Mouse (Mus musculus) heart, embryonic 11.5 days (tissue): ENCODE data around the gene Rbl1. TPM values are rescaled to one million over a fixed set of nuclear protein-coding genes. Genes with fewer than 3 reads are reported as not detected.
A peak's percentile ranks its signal among the peaks of the same experiment; 100 is the strongest.

Experiments used
- ATAC-seq: fragments of 200-750 bp; cut with Nextera tagmentation; replicated peaks from 2 replicates; pipeline ENCODE4 v1.8.0; 2017; ENCODE audit warnings: moderate library complexity; ENCODE audit not compliant: insufficient number of reproducible peaks, low FRiP score, low TSS enrichment
- H3K27ac ChIP-seq: fragments of 300-500 bp; sonication (generic); 2 replicates; pipeline ENCODE4 v1.5.1; 2014; ENCODE audit warnings: mild to moderate bottlenecking, low read depth, low read length
- H3K27me3 ChIP-seq: fragments of 300-500 bp; sonication (generic); 2 replicates; pipeline ENCODE4 v1.6.1; 2014; ENCODE audit warnings: mild to moderate bottlenecking, low read length, mixed read lengths; ENCODE audit not compliant: control insufficient read depth, insufficient read depth
- H3K36me3 ChIP-seq: fragments of 300-500 bp; sonication (generic); 2 replicates; pipeline ENCODE4 v1.6.1; 2014; ENCODE audit warnings: mild to moderate bottlenecking, low read length, moderate library complexity, mixed read lengths; ENCODE audit not compliant: control insufficient read depth, insufficient read depth
- H3K4me1 ChIP-seq: fragments of 300-500 bp; sonication (generic); 2 replicates; pipeline ENCODE4 v1.6.1; 2014; ENCODE audit warnings: low read length; ENCODE audit not compliant: control insufficient read depth, insufficient read depth
- H3K4me2 ChIP-seq: fragments of 300-500 bp; sonication (generic); 2 replicates; pipeline ENCODE4 v1.6.1; 2014; ENCODE audit warnings: mild to moderate bottlenecking, moderate library complexity
- H3K4me3 ChIP-seq: fragments of 300-500 bp; sonication (generic); 2 replicates; pipeline ENCODE4 v1.5.1; 2014; ENCODE audit warnings: low read depth, low read length
- H3K9ac ChIP-seq: fragments of 300-500 bp; sonication (generic); 2 replicates; pipeline ENCODE4 v1.6.1; 2014; ENCODE audit warnings: mild to moderate bottlenecking, low read depth, low read length, moderate library complexity
- H3K9me3 ChIP-seq: fragments of 300-500 bp; sonication (generic); replicated peaks from 2 replicates; pipeline ENCODE4 v1.6.1; 2016; ENCODE audit warnings: low read length; ENCODE audit not compliant: control insufficient read depth
- WGBS: fragments of 180-500 bp; shearing (Covaris S2); extraction: QIAGEN DNeasy Blood & Tissue Kit; methylation state at CpG from one replicate; pipeline ENCODE4 v1.1.7; 2014; ENCODE audit not compliant: insufficient replicate concordance; 5-methylcytosine and 5-hydroxymethylcytosine counted together
- polyA plus RNA-seq: library from polyadenylated mRNA; unstranded; fragments of >200 nt; fragmentation: Nextera tagmentation; extraction: Ambion mirVana; gene quantifications from 2 replicates; pipeline ENCODE4 v1.2.1, GENCODE M21; 2014

Rbl1 gene
- polyA plus RNA-seq, 1 experiment from 2014 or later, result 22.6 TPM

GRCm38 (mm10) chr2:157144132-157144531 lies 60.2 kb downstream of the Rbl1 start:
- H3K4me2 ChIP-seq, result no peak overlapping the region
- WGBS, result 77% methylated on average over 5 of the region's 5 CpGs
- H3K27me3 ChIP-seq, result no peaks in the 10 kb centered on the region
- H3K36me3 ChIP-seq, result peaks cover 10% of the 10 kb centered on the region; the same call in 1 of the 2 replicates
- H3K27ac ChIP-seq, result no peak overlapping the region
- H3K4me1 ChIP-seq, result no peaks in the 10 kb centered on the region
- H3K4me3 ChIP-seq, result no peak overlapping the region
- H3K9ac ChIP-seq, result no peak overlapping the region
- no peaks in the 10 kb centered on the region for H3K9me3 ChIP-seq
- ATAC-seq, result no peak

GRCm38 (mm10) chr2:157141962-157142361 lies 62.4 kb downstream of the Rbl1 start:
- 0 out of 2 replicates have a peak, but pooled peaks cover 2% of the 10 kb centered on the region for H3K36me3 ChIP-seq
- WGBS, result 83% methylated on average over 4 of the region's 4 CpGs
- no peak overlapping the region for H3K9ac ChIP-seq
- H3K27ac ChIP-seq, result no peak overlapping the region
- no peaks in the 10 kb centered on the region for H3K27me3 ChIP-seq
- no peak overlapping the region for H3K4me2 ChIP-seq
- H3K9me3 ChIP-seq, result no peaks in the 10 kb centered on the region
- no peaks in the 10 kb centered on the region for H3K4me1 ChIP-seq
- H3K4me3 ChIP-seq, result no peak overlapping the region
- ATAC-seq, result no peak

DNA sequence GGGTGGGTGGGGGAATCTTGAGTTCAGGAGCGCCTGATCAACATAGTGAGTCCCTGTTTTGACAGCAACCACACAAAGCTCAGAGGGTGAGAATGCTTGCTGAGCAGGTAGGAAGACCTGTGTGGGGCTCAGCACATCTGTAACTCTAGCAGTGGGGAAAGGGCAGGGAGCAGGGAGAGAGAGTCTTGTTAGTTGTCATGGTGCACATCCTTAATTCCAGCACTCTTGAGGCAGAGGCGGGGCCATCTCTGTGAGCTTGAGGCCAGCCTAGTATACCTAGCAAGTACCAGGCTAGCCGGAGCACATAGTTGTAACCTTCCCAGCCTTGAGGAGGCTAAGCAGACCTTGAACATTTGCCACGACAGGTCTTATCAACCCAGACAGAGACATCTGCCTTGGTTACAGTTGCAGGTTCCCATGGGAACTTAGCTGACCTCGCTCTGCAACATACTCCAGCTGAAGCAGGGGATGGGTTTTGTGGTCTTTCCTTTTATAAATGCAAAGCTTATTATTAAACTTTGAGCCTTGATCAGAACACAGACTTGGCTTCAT lies 65.0 kb downstream of the Rbl1 start:
- Histone ChIP-seq H3K9ac (no peak overlapping the region), H3K4me3 (no peak overlapping the region), H3K4me1 (no peaks in the 10 kb centered on the region), H3K36me3 (0 out of 2 replicates have a peak, but pooled peaks cover 2% of the 10 kb centered on the region), H3K27me3 (no peaks in the 10 kb centered on the region), H3K9me3 (no peaks in the 10 kb centered on the region), H3K4me2 (no peak overlapping the region), H3K27ac (no peak overlapping the region)
- ATAC-seq, result no peak
- WGBS, result 76% methylated on average over 5 of the region's 5 CpGs

- 79% methylated on average over 5 of the region's 5 CpGs for WGBS
- H3K9ac ChIP-seq, result no peak overlapping the region
- no peaks in the 10 kb centered on the region for H3K4me1 ChIP-seq
- no peak overlapping the region for H3K4me2 ChIP-seq
- ATAC-seq, result no peak
- no peak overlapping the region for H3K4me3 ChIP-seq
- no peaks in the 10 kb centered on the region for H3K9me3 ChIP-seq
- no peaks in the 10 kb centered on the region for H3K36me3 ChIP-seq
- H3K27me3 ChIP-seq, result no peaks in the 10 kb centered on the region
- no peak overlapping the region for H3K27ac ChIP-seq
These were observed 65.5 kb downstream of the Rbl1 start for GRCm38 (mm10) chr2:157138808-157139207.

DNA sequence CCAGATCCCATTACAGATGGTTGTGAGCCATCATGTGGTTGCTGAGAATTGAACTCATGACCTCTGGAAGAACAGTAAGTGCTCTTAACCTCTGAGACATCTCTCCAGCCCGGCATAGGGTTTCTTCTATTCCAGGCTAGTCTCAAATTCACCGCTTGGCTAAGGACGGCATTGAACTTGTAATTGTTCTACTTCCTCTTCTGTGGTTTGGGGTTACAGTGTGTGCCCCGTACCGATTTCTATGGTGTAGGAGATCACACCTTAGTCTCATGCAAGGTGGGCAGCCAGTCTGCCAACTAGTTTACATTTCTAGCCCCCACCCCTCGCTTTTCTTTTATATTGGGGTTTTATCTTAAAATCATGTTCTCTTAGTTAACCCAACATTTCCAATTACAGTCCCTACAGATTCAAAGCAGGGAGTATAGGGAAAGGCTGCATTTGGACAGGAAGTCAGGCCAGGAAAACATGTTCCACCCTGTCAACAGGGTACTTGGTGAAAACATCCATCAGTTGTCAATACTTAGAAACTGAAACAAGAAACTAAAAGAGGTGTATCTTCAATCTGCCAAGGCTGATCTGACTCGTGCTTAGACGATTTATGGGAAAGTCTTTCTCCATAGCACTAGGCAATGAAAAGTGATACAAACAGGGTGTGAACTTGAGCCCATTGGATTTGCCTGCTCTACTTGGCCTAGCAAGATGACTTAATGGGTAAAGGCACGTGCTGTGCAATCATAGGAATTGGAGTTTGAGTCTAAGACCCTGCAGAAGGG lies 66.2 kb downstream of the Rbl1 start:
- no peak for ATAC-seq
- H3K36me3 ChIP-seq, result no peaks in the 10 kb centered on the region
- WGBS, result 84% methylated on average over 9 of the region's 9 CpGs

GRCm38 (mm10) chr2:157136646-157137045 lies 67.7 kb downstream of the Rbl1 start:
- no peaks in the 10 kb centered on the region for H3K36me3 ChIP-seq
- no peaks in the 10 kb centered on the region for H3K4me1 ChIP-seq
- 77% methylated on average over 2 of the region's 2 CpGs for WGBS
- H3K4me3 ChIP-seq, result no peak overlapping the region
- H3K27ac ChIP-seq, result no peak overlapping the region
- no peaks in the 10 kb centered on the region for H3K27me3 ChIP-seq
- H3K9ac ChIP-seq, result no peak overlapping the region
- H3K9me3 ChIP-seq, result no peaks in the 10 kb centered on the region
- H3K4me2 ChIP-seq, result no peak overlapping the region
- no peak for ATAC-seq

More for the DNA sequence above, 66.2 kb downstream of the Rbl1 start:
- Histone ChIP-seq H3K4me2 (no peak overlapping the region), H3K9me3 (no peaks in the 10 kb centered on the region), H3K27ac (no peak overlapping the region), H3K9ac (no peak overlapping the region), H3K4me3 (no peak overlapping the region), H3K4me1 (no peaks in the 10 kb centered on the region), H3K27me3 (no peaks in the 10 kb centered on the region)

DNA sequence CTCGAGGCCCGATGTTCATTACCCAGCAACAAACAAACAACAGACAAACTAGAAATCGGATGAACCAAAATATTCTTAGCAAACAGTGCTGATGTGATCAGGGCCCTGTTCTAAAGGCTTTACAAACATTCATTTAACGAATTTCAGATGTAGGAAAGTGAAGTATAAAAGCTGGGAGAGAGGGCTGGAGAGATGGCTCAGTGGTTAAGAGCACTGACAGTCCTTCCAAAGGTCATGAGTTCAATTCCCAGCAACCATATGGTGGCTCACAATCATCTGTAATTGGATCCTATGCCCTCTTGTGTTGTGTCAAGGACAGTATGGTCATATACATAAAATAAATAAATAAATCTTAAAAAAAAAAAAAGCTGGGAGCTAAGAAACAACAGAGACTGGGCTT lies 68.2 kb downstream of the Rbl1 start:
- WGBS, result 86% methylated on average over 4 of the region's 4 CpGs
- Histone ChIP-seq H3K4me3 (no peak overlapping the region), H3K27ac (no peak overlapping the region), H3K4me2 (no peak overlapping the region), H3K9ac (no peak overlapping the region), H3K36me3 (no peaks in the 10 kb centered on the region), H3K9me3 (no peaks in the 10 kb centered on the region), H3K27me3 (no peaks in the 10 kb centered on the region), H3K4me1 (no peaks in the 10 kb centered on the region)
- ATAC-seq, result no peak

DNA sequence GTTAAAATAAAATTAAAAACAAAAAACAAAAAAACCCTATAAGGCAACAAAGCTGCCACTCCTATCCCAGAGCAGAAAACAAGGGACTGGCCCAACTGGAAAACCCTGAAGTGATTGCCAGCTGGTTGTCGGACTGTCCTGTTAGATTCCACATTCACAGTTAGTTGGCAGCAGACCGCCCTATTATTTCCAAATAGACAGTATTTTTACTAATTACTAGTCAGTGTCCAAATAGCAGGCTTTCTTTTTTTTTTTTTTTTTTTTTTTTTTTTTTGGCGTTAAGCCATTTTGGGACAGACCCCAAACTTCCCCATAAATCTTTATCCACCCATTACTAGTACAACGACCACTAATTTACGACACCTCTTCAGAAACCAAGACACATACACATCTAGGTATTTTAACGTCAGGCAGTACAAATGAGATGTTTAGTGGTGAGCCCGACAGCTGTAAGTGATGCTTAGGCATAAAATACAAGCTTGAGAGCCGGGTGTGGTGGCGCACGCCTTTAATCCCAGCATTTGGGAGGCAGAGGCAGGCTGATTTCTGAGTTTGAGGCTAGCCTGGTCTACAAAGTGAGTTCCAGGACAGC lies 68.7 kb downstream of the Rbl1 start:
- 88% methylated on average over 10 of the region's 10 CpGs for WGBS
- peak overlapping the region; percentile 78 for H3K4me2 ChIP-seq
- no peaks in the 10 kb centered on the region for H3K27me3 ChIP-seq
- H3K27ac ChIP-seq, result peak overlapping the region; percentile 36
- H3K4me3 ChIP-seq, result peak overlapping the region; percentile 71
- H3K9me3 ChIP-seq, result no peaks in the 10 kb centered on the region
- H3K36me3 ChIP-seq, result no peaks in the 10 kb centered on the region
- H3K9ac ChIP-seq, result peak overlapping the region; percentile 74
- no peaks in the 10 kb centered on the region for H3K4me1 ChIP-seq
- ATAC-seq, result no peak
